Mouse (Mus musculus): ENCODE measurements around the gene Abhd2. TPM values are rescaled to one million over a fixed set of nuclear protein-coding genes. Genes with fewer than 3 reads are reported as not detected.
"Not testable (repeated sequence)": the region's sequence is repeated elsewhere in the genome, so short reads cannot be mapped to it uniquely, and the experiment has no call there.

Gene Abhd2
- polyA plus RNA-seq, 1 experiment from 2014 or later = 11.4 TPM

DNA sequence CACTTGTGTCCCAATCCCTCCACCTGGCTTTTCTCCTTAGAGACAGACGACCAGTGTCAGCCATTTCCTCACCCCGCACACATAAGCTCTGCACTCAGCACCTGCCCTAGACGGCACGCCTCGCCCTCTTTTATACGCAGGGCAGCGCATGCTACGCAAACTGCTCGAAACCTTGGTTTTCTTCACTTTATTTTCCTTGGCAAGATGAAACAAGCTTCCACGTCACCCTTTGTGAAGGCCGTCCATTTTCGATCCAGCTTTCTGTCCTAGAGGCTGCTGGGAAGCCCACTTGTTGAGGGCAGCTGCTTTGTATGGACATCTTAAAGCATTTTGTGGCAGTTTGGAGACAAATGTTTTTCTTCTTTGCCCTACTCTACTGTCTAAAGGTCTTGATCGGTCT lies 5.4 kb downstream of the Abhd2 start:
- peaks cover 5% of the 10 kb centered on the region; the same call in 1 of the 2 replicates for H3K36me3 ChIP-seq (replicated peaks)
- no peak overlapping the region for H3K9ac ChIP-seq
- 84% methylated on average over 13 of the region's 13 CpGs for WGBS (ENCODE audit: insufficient replicate concordance)
- no peaks in the 10 kb centered on the region for H3K9me3 ChIP-seq (replicated peaks)
- no peak overlapping the region for H3K4me2 ChIP-seq
- H3K27me3 ChIP-seq = no peaks in the 10 kb centered on the region
- H3K4me1 ChIP-seq (replicated peaks) = peaks cover 95% of the 10 kb centered on the region
- peak overlapping the region; percentile 61; the same call in 1 of the 2 replicates for H3K27ac ChIP-seq (replicated peaks)
- ATAC-seq (ENCODE audit: insufficient read depth) = no peak
- no peak overlapping the region for H3K4me3 ChIP-seq (replicated peaks)

- Histone ChIP-seq H3K4me1 (replicated peaks) (peaks cover 96% of the 10 kb centered on the region), H3K9ac (peak overlapping the region; percentile 35; the same call in 1 of the 2 replicates), H3K27ac (replicated peaks) (peak overlapping the region; percentile 61), H3K4me3 (replicated peaks) (no peak overlapping the region), H3K27me3 (no peaks in the 10 kb centered on the region), H3K9me3 (replicated peaks) (no peaks in the 10 kb centered on the region), H3K4me2 (peak overlapping the region; percentile 25), H3K36me3 (replicated peaks) (peaks cover 5% of the 10 kb centered on the region; the same call in 1 of the 2 replicates)
- ATAC-seq (ENCODE audit: insufficient read depth) = no peak
- 16% methylated on average over 10 of the region's 10 CpGs for WGBS (ENCODE audit: insufficient replicate concordance)
These were observed 6.5 kb downstream of the Abhd2 start for GRCm38 (mm10) chr7:79279376-79280029.

- peaks cover 14% of the 10 kb centered on the region; the same call in 1 of the 2 replicates for H3K36me3 ChIP-seq (replicated peaks)
- H3K4me2 ChIP-seq = peak overlapping the region; percentile 52
- no peaks in the 10 kb centered on the region for H3K27me3 ChIP-seq
- H3K27ac ChIP-seq (replicated peaks) = peak overlapping the region; percentile 81
- WGBS (ENCODE audit: insufficient replicate concordance) = 56% methylated on average over 12 of the region's 12 CpGs
- peak; percentile 56 for ATAC-seq (ENCODE audit: insufficient read depth)
- no peaks in the 10 kb centered on the region for H3K9me3 ChIP-seq (replicated peaks)
- H3K4me3 ChIP-seq (replicated peaks) = no peak overlapping the region
- peaks cover 96% of the 10 kb centered on the region for H3K4me1 ChIP-seq (replicated peaks)
- peak overlapping the region; percentile 32 for H3K9ac ChIP-seq
These were observed 10.1 kb downstream of the Abhd2 start for GRCm38 (mm10) chr7:79282883-79283670.

DNA sequence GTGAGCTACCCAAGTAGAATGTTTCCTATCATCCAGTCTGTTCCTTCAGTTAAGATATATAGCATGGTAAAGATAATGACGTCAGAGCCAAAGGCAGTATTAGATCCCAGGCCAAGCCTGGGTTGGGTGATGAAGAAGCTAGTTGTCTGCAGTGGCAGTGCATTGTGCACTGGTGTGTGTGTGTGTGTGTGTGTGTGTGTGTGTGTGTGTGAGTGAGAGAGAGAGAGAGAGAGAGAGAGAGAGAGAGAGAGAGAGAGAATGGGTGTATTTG lies 10.6 kb downstream of the Abhd2 start:
- Histone ChIP-seq H3K27ac (replicated peaks) (peak overlapping the region; percentile 81), H3K4me2 (peak overlapping the region; percentile 52), H3K9ac (peak overlapping the region; percentile 32; the same call in 1 of the 2 replicates), H3K4me1 (replicated peaks) (peaks cover 94% of the 10 kb centered on the region)
- H3K36me3 ChIP-seq (replicated peaks); H3K4me3 ChIP-seq (replicated peaks); H3K9me3 ChIP-seq (replicated peaks); H3K27me3 ChIP-seq: not testable (repeated sequence)
- peak; percentile 68 for ATAC-seq (ENCODE audit: insufficient read depth)
- WGBS (ENCODE audit: insufficient replicate concordance) = 25% methylated on average over 1 of the region's 1 CpGs

DNA sequence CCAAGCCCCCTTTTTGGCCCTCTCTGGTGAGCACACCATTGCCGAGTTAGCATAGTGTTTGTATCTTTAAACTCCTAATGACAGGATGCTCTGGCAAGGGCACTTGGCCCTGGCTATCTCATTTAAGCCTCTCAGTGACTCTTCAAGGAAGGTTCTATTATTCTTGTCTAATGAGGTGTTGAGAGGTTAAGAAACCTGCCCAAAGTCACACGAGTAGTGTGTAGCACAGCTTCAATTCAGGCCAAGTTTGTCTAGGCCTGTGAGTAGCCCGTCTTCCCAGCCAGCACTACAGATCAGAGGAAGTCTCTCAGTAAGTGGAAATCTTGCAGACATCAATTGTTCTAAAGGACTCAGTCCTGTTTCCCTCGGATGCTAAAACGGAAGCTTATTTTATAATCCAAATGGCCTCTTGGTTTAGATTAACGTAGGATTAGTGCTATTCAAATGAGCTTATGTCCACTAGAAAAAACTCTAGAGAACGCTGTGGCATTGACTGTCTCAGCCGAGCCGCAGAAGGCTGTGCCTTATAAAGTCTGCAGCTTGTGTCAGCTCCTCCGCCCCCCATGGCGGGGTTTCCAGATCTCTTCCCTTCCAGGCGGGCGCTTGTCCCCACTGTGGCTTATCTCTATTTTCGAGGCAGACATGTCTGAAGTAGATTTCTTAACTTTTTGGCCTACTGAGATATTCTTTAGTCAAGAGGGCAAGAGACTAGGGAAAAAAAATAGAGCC lies 11.3 kb downstream of the Abhd2 start:
- peak overlapping the region; percentile 81 for H3K27ac ChIP-seq (replicated peaks)
- ATAC-seq (ENCODE audit: insufficient read depth) = peak; percentile 62
- H3K9me3 ChIP-seq (replicated peaks) = no peaks in the 10 kb centered on the region
- H3K36me3 ChIP-seq (replicated peaks) = peaks cover 8% of the 10 kb centered on the region; the same call in 1 of the 2 replicates
- no peaks in the 10 kb centered on the region for H3K27me3 ChIP-seq
- no peak overlapping the region; the same call in 1 of the 2 replicates for H3K4me3 ChIP-seq (replicated peaks)
- peak overlapping the region; percentile 52 for H3K4me2 ChIP-seq
- peaks cover 87% of the 10 kb centered on the region for H3K4me1 ChIP-seq (replicated peaks)
- 29% methylated on average over 14 of the region's 14 CpGs for WGBS (ENCODE audit: insufficient replicate concordance)
- peak overlapping the region; percentile 27 for H3K9ac ChIP-seq

GRCm38 (mm10) chr7:79284889-79285280 lies 11.9 kb downstream of the Abhd2 start:
- no peak overlapping the region for H3K4me3 ChIP-seq (replicated peaks)
- H3K9ac ChIP-seq = peak overlapping the region; percentile 27; the same call in 1 of the 2 replicates
- peaks cover 81% of the 10 kb centered on the region for H3K4me1 ChIP-seq (replicated peaks)
- H3K9me3 ChIP-seq (replicated peaks) = no peaks in the 10 kb centered on the region
- H3K4me2 ChIP-seq = peak overlapping the region; percentile 52
- no peaks in the 10 kb centered on the region for H3K27me3 ChIP-seq
- H3K27ac ChIP-seq (replicated peaks) = peak overlapping the region; percentile 81
- ATAC-seq (ENCODE audit: insufficient read depth) = no peak
- WGBS (ENCODE audit: insufficient replicate concordance) = 62% methylated on average over 8 of the region's 8 CpGs
- peaks cover 8% of the 10 kb centered on the region; the same call in 1 of the 2 replicates for H3K36me3 ChIP-seq (replicated peaks)

- 82% methylated on average over 13 of the region's 13 CpGs for WGBS (ENCODE audit: insufficient replicate concordance)
- Histone ChIP-seq H3K9ac (no peak overlapping the region), H3K27me3 (no peaks in the 10 kb centered on the region), H3K4me3 (replicated peaks) (no peak overlapping the region), H3K9me3 (replicated peaks) (no peaks in the 10 kb centered on the region), H3K4me2 (peak overlapping the region; percentile 52), H3K4me1 (replicated peaks) (peaks cover 79% of the 10 kb centered on the region), H3K27ac (replicated peaks) (peak overlapping the region; percentile 81; the same call in 1 of the 2 replicates), H3K36me3 (replicated peaks) (peaks cover 8% of the 10 kb centered on the region; the same call in 1 of the 2 replicates)
- ATAC-seq (ENCODE audit: insufficient read depth) = no peak
These were observed 12.4 kb downstream of the Abhd2 start for GRCm38 (mm10) chr7:79285408-79285807.

GRCm38 (mm10) chr7:79287226-79287625 lies 14.2 kb downstream of the Abhd2 start:
- peak overlapping the region; percentile 24; the same call in 1 of the 2 replicates for H3K27ac ChIP-seq (replicated peaks)

GRCm38 (mm10) chr7:79287928-79288327 lies 14.9 kb downstream of the Abhd2 start:
- H3K9ac ChIP-seq = no peak overlapping the region
- 79% methylated on average over 8 of the region's 8 CpGs for WGBS (ENCODE audit: insufficient replicate concordance)
- ATAC-seq (ENCODE audit: insufficient read depth) = no peak
- H3K4me3 ChIP-seq (replicated peaks) = no peak overlapping the region
- no peak overlapping the region for H3K4me2 ChIP-seq
- H3K27ac ChIP-seq (replicated peaks) = no peak overlapping the region
- H3K27me3 ChIP-seq = no peaks in the 10 kb centered on the region
- peaks cover 62% of the 10 kb centered on the region for H3K4me1 ChIP-seq (replicated peaks)
- H3K36me3 ChIP-seq (replicated peaks) = peaks cover 8% of the 10 kb centered on the region; the same call in 1 of the 2 replicates
- no peaks in the 10 kb centered on the region for H3K9me3 ChIP-seq (replicated peaks)

More at GRCm38 (mm10) chr7:79287226-79287625, 14.2 kb downstream of the Abhd2 start:
- peak; percentile 38; the same call in 1 of the 2 replicates for ATAC-seq (ENCODE audit: insufficient read depth)
- Histone ChIP-seq H3K4me3 (replicated peaks) (no peak overlapping the region), H3K27me3 (no peaks in the 10 kb centered on the region), H3K9ac (no peak overlapping the region), H3K36me3 (replicated peaks) (peaks cover 8% of the 10 kb centered on the region; the same call in 1 of the 2 replicates), H3K4me2 (peak overlapping the region; percentile 10; the same call in 1 of the 2 replicates), H3K4me1 (replicated peaks) (peaks cover 69% of the 10 kb centered on the region), H3K9me3 (replicated peaks) (no peaks in the 10 kb centered on the region)
- WGBS (ENCODE audit: insufficient replicate concordance) = 46% methylated on average over 6 of the region's 6 CpGs

DNA sequence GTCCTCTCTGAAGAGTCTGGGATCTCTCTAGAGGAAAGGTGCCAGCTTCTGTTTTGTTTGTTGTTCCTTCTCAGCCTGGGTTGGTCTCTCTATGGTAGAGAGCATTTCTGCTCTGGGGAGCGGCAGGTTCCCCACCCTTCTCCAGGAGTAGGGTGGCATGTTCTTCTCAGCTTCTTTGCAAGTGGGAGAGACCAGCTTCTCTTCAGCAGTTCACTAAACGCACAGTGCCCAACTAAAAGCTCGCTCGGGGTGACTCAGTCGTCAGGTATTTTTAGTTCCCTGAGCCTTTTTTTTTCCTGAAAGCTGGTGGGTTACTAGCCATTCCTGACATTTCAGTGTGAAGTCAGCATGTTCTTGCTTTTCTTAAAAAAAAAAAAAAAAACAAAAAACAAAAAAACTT lies 15.4 kb downstream of the Abhd2 start:
- H3K27me3 ChIP-seq = no peaks in the 10 kb centered on the region
- H3K9ac ChIP-seq = no peak overlapping the region
- H3K36me3 ChIP-seq (replicated peaks) = peaks cover 8% of the 10 kb centered on the region; the same call in 1 of the 2 replicates
- no peaks in the 10 kb centered on the region for H3K9me3 ChIP-seq (replicated peaks)
- no peak overlapping the region for H3K4me3 ChIP-seq (replicated peaks)
- no peak overlapping the region for H3K27ac ChIP-seq (replicated peaks)
- H3K4me2 ChIP-seq = no peak overlapping the region
- 87% methylated on average over 5 of the region's 5 CpGs for WGBS (ENCODE audit: insufficient replicate concordance)
- no peak for ATAC-seq (ENCODE audit: insufficient read depth)
- H3K4me1 ChIP-seq (replicated peaks) = peaks cover 58% of the 10 kb centered on the region

All from liver, embryonic 15.5 days (tissue).